Mouse (Mus musculus) bone marrow macrophage, adult 2 months (primary cell): ENCODE results near the gene Zfp408.
"Not testable (repeated sequence)": the region's sequence is repeated elsewhere in the genome, so short reads cannot be mapped to it uniquely, and the experiment has no call there.

ENCODE experiments used
- CTCF ChIP-seq: IDR thresholded peaks from 2 replicates; pipeline ENCODE4 v1.5.1; 2012; ENCODE audit warnings: low read depth, mild to moderate bottlenecking, low read length, moderate library complexity
- POLR2A ChIP-seq: IDR thresholded peaks from 2 replicates; pipeline ENCODE4 v1.6.1; 2012; ENCODE audit warnings: mild to moderate bottlenecking, low read depth, low read length, borderline replicate concordance

DNA sequence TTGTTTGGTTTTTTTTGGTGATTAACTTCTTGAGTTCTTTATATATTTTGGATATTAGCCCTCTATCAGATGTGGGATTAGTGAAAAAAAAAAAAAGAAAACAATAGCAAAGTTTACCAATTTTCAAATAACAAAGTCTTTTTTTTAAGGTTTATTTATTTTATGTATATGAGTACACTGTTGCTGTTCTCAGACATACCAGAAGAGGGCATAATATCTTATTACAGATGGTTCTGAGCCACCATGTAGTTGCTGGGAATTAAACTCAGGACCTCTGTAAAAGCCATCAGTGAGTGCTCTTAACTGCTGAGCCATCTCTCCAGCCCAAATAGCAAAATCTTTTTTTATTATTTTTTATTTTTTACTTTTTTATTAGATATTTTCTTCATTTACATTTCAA lies 40.2 kb downstream of the Zfp408 start:
- TF ChIP-seq CTCF, POLR2A: not testable (repeated sequence)
